Mouse (Mus musculus): ENCODE results near the gene Siglec1. TPM values are rescaled to one million over a fixed set of nuclear protein-coding genes. Genes with fewer than 3 reads are reported as not detected.
A peak's percentile ranks its signal among the peaks of the same experiment; 100 is the strongest.

Gene Siglec1
- polyA plus RNA-seq, 1 experiment from 2014 or later = 0.70 TPM

DNA sequence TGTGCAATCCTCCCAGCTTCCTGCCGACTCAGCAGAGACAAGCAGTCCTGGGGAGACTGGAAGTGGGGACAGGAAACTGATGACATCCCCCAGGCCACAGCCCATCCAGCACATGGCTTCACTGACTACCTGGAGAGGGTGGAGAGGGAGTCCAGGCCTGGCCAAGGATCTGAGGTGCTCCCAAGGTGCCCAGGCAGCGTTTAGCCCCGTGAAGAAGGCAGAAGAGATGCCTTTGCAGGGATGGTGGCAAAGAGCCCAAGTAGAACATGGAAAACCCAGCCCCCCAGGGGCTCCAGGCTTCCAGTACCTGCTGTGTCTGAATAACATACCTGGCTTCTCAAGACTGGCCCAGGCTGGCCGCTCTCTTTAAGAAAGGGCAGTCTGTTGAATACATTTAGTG is 2.0 kb upstream of the Siglec1 start:
- Histone ChIP-seq H3K27ac (replicated peaks; ENCODE audit: low read depth, low read length) (no peak overlapping the region), H3K9me3 (ENCODE audit: control insufficient read depth, low read length) (no peaks in the 10 kb centered on the region), H3K27me3 (replicated peaks; ENCODE audit: control insufficient read depth, insufficient read depth, low read length) (no peaks in the 10 kb centered on the region), H3K4me3 (ENCODE audit: low read depth, low read length) (no peak overlapping the region), H3K4me2 (ENCODE audit: low read depth, low read length) (no peak overlapping the region), H3K36me3 (ENCODE audit: control insufficient read depth, insufficient read depth, low read length) (no peaks in the 10 kb centered on the region), H3K9ac (ENCODE audit: low read depth, low read length) (no peak overlapping the region), H3K4me1 (ENCODE audit: control insufficient read depth, insufficient read depth, low read length) (no peaks in the 10 kb centered on the region)
- WGBS = 69% methylated on average over 4 of the region's 4 CpGs
- no peak for DNase-seq (ENCODE audit: low spot score)
- no peak for ATAC-seq (ENCODE audit: low read depth)

DNA sequence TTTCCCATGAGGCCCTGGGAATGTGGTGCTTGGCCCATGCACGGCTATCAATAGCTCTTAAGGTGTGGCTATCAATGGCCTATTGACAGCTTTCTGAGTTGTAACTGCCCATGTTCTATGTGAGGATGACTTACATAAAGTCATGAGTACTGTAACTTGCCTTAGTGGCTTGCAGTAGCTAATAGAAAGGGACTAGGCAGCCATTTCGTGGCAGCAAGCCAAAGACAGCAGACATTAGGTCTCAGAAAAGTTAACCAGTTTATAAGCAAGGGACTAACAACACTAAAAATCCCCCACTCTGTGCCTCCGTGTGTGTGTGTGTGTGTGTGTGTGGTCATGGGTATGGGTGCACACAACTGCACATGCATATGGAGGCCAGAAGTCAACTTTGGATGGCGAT is 2.4 kb downstream of the Siglec1 start:
- H3K4me1 ChIP-seq (ENCODE audit: control insufficient read depth, insufficient read depth, low read length) = no peaks in the 10 kb centered on the region
- no peak overlapping the region for H3K27ac ChIP-seq (replicated peaks; ENCODE audit: low read depth, low read length)
- H3K9ac ChIP-seq (ENCODE audit: low read depth, low read length) = no peak overlapping the region
- H3K9me3 ChIP-seq (ENCODE audit: control insufficient read depth, low read length) = no peaks in the 10 kb centered on the region
- no peak overlapping the region for H3K4me2 ChIP-seq (ENCODE audit: low read depth, low read length)
- H3K4me3 ChIP-seq (ENCODE audit: low read depth, low read length) = no peak overlapping the region
- DNase-seq (ENCODE audit: low spot score) (no peak), ATAC-seq (ENCODE audit: low read depth) (no peak)
- WGBS = 84% methylated on average over 4 of the region's 4 CpGs
- H3K27me3 ChIP-seq (replicated peaks; ENCODE audit: control insufficient read depth, insufficient read depth, low read length) = no peaks in the 10 kb centered on the region
- no peaks in the 10 kb centered on the region for H3K36me3 ChIP-seq (ENCODE audit: control insufficient read depth, insufficient read depth, low read length)

DNA sequence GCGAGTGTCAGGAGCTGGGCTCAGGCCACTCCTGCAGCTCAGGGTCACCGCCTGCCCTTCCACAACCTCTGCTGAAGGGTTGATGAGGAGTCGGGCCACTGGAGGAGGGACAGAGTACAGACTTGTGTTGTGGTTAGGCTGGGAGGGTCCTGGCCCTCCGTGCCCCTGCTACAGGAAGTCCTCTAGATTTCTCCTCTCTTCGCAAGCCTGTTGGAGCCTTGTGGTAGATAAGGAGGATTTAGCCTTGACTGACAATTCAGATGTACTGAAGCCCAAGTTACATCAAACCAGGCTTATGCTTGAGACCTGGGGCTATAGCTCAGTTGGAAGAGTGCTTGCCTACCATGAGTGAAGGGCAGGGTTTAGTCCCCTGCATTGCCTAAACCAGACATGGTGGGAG is 6.1 kb downstream of the Siglec1 start:
- H3K9ac ChIP-seq (ENCODE audit: low read depth, low read length) = no peak overlapping the region
- no peak for DNase-seq (ENCODE audit: low spot score)
- H3K4me2 ChIP-seq (ENCODE audit: low read depth, low read length) = no peak overlapping the region
- no peak overlapping the region for H3K4me3 ChIP-seq (ENCODE audit: low read depth, low read length)
- ATAC-seq (ENCODE audit: low read depth) = no peak
- 77% methylated on average over 5 of the region's 5 CpGs for WGBS
- no peaks in the 10 kb centered on the region for H3K4me1 ChIP-seq (ENCODE audit: control insufficient read depth, insufficient read depth, low read length)
- no peaks in the 10 kb centered on the region for H3K36me3 ChIP-seq (ENCODE audit: control insufficient read depth, insufficient read depth, low read length)
- no peaks in the 10 kb centered on the region for H3K9me3 ChIP-seq (ENCODE audit: control insufficient read depth, low read length)
- H3K27ac ChIP-seq (replicated peaks; ENCODE audit: low read depth, low read length) = no peak overlapping the region
- H3K27me3 ChIP-seq (replicated peaks; ENCODE audit: control insufficient read depth, insufficient read depth, low read length) = no peaks in the 10 kb centered on the region

DNA sequence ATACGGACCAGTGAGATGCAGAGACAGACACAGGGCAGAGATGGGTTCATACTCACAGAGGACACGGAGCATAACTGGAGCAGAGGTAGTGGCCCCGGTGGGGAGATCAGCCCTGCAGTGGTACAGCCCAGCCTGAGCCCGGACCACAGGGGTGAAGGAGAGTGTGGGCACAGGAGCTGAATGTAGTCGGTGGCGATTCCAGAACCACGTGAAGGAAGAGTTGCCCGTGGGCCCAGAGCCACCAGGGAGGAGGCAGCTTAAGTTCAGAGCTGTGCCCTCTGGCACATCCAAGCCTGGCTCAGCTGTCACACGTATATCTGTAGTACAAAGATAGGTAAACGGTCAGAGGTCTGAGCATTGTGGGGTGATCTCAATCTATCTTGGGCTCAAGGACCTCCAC is 14.0 kb downstream of the Siglec1 start:
- Histone ChIP-seq H3K4me2 (ENCODE audit: low read depth, low read length) (no peak overlapping the region), H3K9me3 (ENCODE audit: control insufficient read depth, low read length) (no peaks in the 10 kb centered on the region), H3K27ac (replicated peaks; ENCODE audit: low read depth, low read length) (no peak overlapping the region), H3K4me1 (ENCODE audit: control insufficient read depth, insufficient read depth, low read length) (no peaks in the 10 kb centered on the region), H3K27me3 (replicated peaks; ENCODE audit: control insufficient read depth, insufficient read depth, low read length) (no peaks in the 10 kb centered on the region), H3K9ac (ENCODE audit: low read depth, low read length) (no peak overlapping the region), H3K36me3 (ENCODE audit: control insufficient read depth, insufficient read depth, low read length) (no peaks in the 10 kb centered on the region), H3K4me3 (ENCODE audit: low read depth, low read length) (no peak overlapping the region)
- ATAC-seq (ENCODE audit: low read depth) (no peak), DNase-seq (ENCODE audit: low spot score) (no peak)
- 91% methylated on average over 9 of the region's 10 CpGs for WGBS

DNA sequence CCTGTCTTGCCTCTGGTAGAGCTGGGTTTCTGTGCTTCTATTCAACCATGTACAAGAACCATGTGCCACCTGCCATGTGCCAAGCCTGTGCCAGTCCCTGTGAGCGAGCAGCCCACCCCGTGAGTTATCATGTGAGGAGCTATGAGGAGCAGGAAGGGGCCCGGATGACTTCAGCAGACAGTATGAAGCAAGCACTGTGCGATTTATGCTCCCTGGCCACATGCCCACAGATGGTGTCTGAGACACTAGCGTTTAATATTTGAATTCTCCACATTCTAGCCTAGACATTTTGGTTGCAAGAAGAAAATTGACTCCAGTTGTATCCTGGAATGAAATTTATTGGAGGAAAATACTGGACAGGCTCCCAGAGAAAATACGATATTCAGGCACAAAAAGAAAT is 19.1 kb downstream of the Siglec1 start:
- Histone ChIP-seq H3K4me2 (ENCODE audit: low read depth, low read length) (no peak overlapping the region), H3K9me3 (ENCODE audit: control insufficient read depth, low read length) (no peaks in the 10 kb centered on the region), H3K4me1 (ENCODE audit: control insufficient read depth, insufficient read depth, low read length) (peaks cover 6% of the 10 kb centered on the region; the same call in 1 of the 2 replicates), H3K27me3 (replicated peaks; ENCODE audit: control insufficient read depth, insufficient read depth, low read length) (peaks cover 7% of the 10 kb centered on the region; the same call in 1 of the 2 replicates), H3K36me3 (ENCODE audit: control insufficient read depth, insufficient read depth, low read length) (no peaks in the 10 kb centered on the region), H3K9ac (ENCODE audit: low read depth, low read length) (no peak overlapping the region), H3K4me3 (ENCODE audit: low read depth, low read length) (no peak overlapping the region), H3K27ac (replicated peaks; ENCODE audit: low read depth, low read length) (peak overlapping the region; percentile 48; the same call in 1 of the 2 replicates)
- ATAC-seq (ENCODE audit: low read depth) (peak; percentile 61; the same call in 1 of the 2 replicates), DNase-seq (ENCODE audit: low spot score) (peak; percentile 93)
- WGBS = 44% methylated on average over 6 of the region's 6 CpGs

DNA sequence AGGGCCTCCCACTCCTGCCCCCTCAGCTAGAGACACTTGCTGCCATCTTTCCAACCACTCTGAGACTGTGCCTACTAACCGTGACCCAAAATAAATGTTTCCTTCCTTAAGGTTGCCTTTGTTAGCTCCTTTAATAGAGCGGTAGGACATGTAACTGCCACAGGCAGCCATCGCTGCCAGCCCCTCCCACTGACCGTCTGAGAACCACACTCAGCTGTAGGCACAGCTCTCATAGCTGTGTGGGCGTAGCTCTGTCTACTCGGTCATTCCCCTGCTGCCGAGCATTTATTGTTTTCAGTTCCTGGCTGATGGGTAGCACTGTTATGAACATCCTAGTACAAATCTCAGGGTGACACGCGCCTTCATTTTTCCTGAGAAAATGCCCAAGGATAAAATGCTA is 20.2 kb downstream of the Siglec1 start:
- ATAC-seq (ENCODE audit: low read depth) (no peak), DNase-seq (ENCODE audit: low spot score) (no peak)
- Histone ChIP-seq H3K9me3 (ENCODE audit: control insufficient read depth, low read length) (no peaks in the 10 kb centered on the region), H3K4me3 (ENCODE audit: low read depth, low read length) (no peak overlapping the region), H3K36me3 (ENCODE audit: control insufficient read depth, insufficient read depth, low read length) (no peaks in the 10 kb centered on the region), H3K27me3 (replicated peaks; ENCODE audit: control insufficient read depth, insufficient read depth, low read length) (peaks cover 7% of the 10 kb centered on the region; the same call in 1 of the 2 replicates), H3K4me2 (ENCODE audit: low read depth, low read length) (no peak overlapping the region), H3K4me1 (ENCODE audit: control insufficient read depth, insufficient read depth, low read length) (peaks cover 16% of the 10 kb centered on the region), H3K27ac (replicated peaks; ENCODE audit: low read depth, low read length) (no peak overlapping the region), H3K9ac (ENCODE audit: low read depth, low read length) (no peak overlapping the region)
- WGBS = 65% methylated on average over 9 of the region's 9 CpGs

DNA sequence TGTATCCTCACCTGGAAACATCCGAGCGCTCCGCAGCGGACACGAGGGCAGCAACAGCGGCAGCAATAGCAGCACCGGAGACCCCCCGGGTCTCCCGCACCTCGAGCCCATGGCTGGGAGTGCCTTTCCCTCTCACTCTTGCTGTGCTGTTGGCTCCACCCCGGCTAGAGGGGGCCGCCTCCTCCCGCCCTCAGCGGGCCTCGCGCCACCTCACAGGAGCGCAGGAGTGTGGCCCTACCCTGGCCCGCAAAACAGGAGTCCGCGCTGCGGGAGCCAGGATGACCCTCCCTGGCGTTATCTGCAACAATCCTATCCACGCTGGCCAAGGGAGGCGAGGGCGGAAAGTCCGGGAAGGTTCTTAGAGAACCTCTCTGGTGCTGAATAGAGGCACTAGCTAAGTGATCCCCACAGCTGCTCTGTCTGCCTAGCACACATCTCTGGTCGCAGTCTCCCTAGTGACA is 23.1 kb downstream of the Siglec1 start, which contains the start of gene Adam33:
TSS of gene Adam33 (minus strand) at position 411 of the 461 bp plus-strand sequence.
- no peak within 1 kb of the TSS for H3K27ac ChIP-seq (replicated peaks; ENCODE audit: low read depth, low read length)
- no peaks in the 10 kb centered on the region for H3K9me3 ChIP-seq (ENCODE audit: control insufficient read depth, low read length)
- H3K4me3 ChIP-seq (ENCODE audit: low read depth, low read length) = peak within 1 kb of the TSS; percentile 33
- H3K4me1 ChIP-seq (ENCODE audit: control insufficient read depth, insufficient read depth, low read length) = peaks cover 42% of the 10 kb centered on the region
- peaks cover 7% of the 10 kb centered on the region; the same call in 1 of the 2 replicates for H3K27me3 ChIP-seq (replicated peaks; ENCODE audit: control insufficient read depth, insufficient read depth, low read length)
- H3K36me3 ChIP-seq (ENCODE audit: control insufficient read depth, insufficient read depth, low read length) = no peaks in the 10 kb centered on the region
- H3K9ac ChIP-seq (ENCODE audit: low read depth, low read length) = peak within 1 kb of the TSS; percentile 57
- H3K4me2 ChIP-seq (ENCODE audit: low read depth, low read length) = peak within 1 kb of the TSS; percentile 64
- WGBS = 5% methylated on average over 10 of the region's 27 CpGs
- peak; percentile 56 for DNase-seq (ENCODE audit: low spot score)
- peak; percentile 60 for ATAC-seq (ENCODE audit: low read depth)

DNA sequence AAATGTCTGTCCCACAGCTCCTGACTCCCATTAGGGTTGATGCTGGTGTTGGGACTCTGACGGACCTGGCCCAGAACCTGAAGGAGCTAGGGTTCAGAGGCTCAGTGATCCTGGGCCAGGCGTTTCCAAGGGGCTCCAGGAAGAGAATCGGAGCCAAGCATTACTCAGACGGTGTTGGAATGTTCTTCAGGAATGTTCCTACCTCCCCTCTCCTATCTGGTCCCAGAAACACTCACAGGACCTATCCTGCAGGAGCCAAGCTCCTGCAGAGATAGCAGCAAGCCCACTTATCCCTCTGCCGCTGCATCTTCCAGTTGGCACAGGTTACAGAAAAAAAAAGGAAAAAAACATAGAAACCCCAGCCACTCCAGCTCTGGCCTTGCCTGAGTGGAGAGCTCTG is 25.0 kb downstream of the Siglec1 start:
- H3K4me1 ChIP-seq (ENCODE audit: control insufficient read depth, insufficient read depth, low read length) = peaks cover 42% of the 10 kb centered on the region
- DNase-seq (ENCODE audit: low spot score) = no peak
- no peaks in the 10 kb centered on the region for H3K36me3 ChIP-seq (ENCODE audit: control insufficient read depth, insufficient read depth, low read length)
- H3K9ac ChIP-seq (ENCODE audit: low read depth, low read length) = no peak overlapping the region
- peak overlapping the region; percentile 64 for H3K4me2 ChIP-seq (ENCODE audit: low read depth, low read length)
- WGBS = 53% methylated on average over 5 of the region's 5 CpGs
- H3K9me3 ChIP-seq (ENCODE audit: control insufficient read depth, low read length) = no peaks in the 10 kb centered on the region
- ATAC-seq (ENCODE audit: low read depth) = no peak
- H3K4me3 ChIP-seq (ENCODE audit: low read depth, low read length) = no peak overlapping the region
- peak overlapping the region; percentile 78 for H3K27ac ChIP-seq (replicated peaks; ENCODE audit: low read depth, low read length)
- H3K27me3 ChIP-seq (replicated peaks; ENCODE audit: control insufficient read depth, insufficient read depth, low read length) = peaks cover 8% of the 10 kb centered on the region; the same call in 1 of the 2 replicates

DNA sequence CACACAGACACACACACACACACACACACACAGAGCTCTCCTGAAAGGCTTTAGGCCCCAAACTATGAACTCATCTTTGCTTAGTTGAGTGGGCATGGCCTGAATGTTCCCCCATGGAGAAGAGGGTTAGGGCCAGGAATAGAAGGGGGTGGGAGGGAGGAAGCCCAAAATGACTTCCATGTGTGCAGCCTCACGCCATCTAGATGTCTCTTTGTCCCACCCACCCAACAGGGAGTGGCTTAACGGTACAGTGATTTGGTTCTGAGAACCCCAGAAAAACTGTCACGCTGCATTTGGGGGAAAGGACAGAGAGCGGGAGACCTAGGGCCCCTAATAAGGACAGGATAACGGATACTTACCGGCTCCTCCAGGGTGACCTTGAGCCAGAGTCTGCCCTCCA is 25.8 kb downstream of the Siglec1 start:
- no peak overlapping the region for H3K9ac ChIP-seq (ENCODE audit: low read depth, low read length)
- WGBS = 26% methylated on average over 6 of the region's 6 CpGs
- ATAC-seq (ENCODE audit: low read depth) (peak; percentile 32; the same call in 1 of the 2 replicates), DNase-seq (ENCODE audit: low spot score) (peak; percentile 86)
- no peaks in the 10 kb centered on the region for H3K9me3 ChIP-seq (ENCODE audit: control insufficient read depth, low read length)
- peaks cover 16% of the 10 kb centered on the region for H3K27me3 ChIP-seq (replicated peaks; ENCODE audit: control insufficient read depth, insufficient read depth, low read length)
- no peaks in the 10 kb centered on the region for H3K36me3 ChIP-seq (ENCODE audit: control insufficient read depth, insufficient read depth, low read length)
- peaks cover 42% of the 10 kb centered on the region for H3K4me1 ChIP-seq (ENCODE audit: control insufficient read depth, insufficient read depth, low read length)
- H3K4me3 ChIP-seq (ENCODE audit: low read depth, low read length) = no peak overlapping the region
- H3K27ac ChIP-seq (replicated peaks; ENCODE audit: low read depth, low read length) = peak overlapping the region; percentile 78
- H3K4me2 ChIP-seq (ENCODE audit: low read depth, low read length) = peak overlapping the region; percentile 64
